Mouse (Mus musculus) kidney, adult 2 months (tissue): ENCODE data around the gene Sh3bp5l.

Experiments
- CTCF ChIP-seq: fragments of 200-500 bp; conservative IDR thresholded peaks from 2 replicates; pipeline ENCODE4 v1.5.1; 2011; ENCODE audit warnings: low read depth, mild to moderate bottlenecking, control low read depth, low read length, moderate library complexity, mixed read lengths; ENCODE audit not compliant: insufficient read depth, insufficient read length
- POLR2A ChIP-seq: fragments of 200-500 bp; IDR thresholded peaks from one replicate; pipeline ENCODE4 v1.6.1; 2011; ENCODE audit warnings: low read depth, low read length, control low read depth

GRCm38 (mm10) chr11:58316344-58316743 is 14.2 kb upstream of the Sh3bp5l start:
- TF ChIP-seq CTCF, result no peak
- no peak for TF ChIP-seq POLR2A
